Mouse (Mus musculus) CD8-positive naive resting alpha-beta T cell, adult 2 months (primary cell): ENCODE data around the gene B4galt3.
"Not testable (repeated sequence)": the region's sequence is repeated elsewhere in the genome, so short reads cannot be mapped to it uniquely, and the experiment has no call there.

ENCODE experiments used
- DNase-seq, 2 experiments: peaks; one replicate each; pipeline ENCODE4 v3.0.0; 2022; ENCODE audit warnings: low read depth in 2 of 2, low spot score in 2 of 2

B4galt3 gene

GRCm38 (mm10) chr1:171239992-171240744 is 30.0 kb upstream of the B4galt3 start:
- DNase-seq, result no peak

GRCm38 (mm10) chr1:171240911-171241310 is 29.2 kb upstream of the B4galt3 start:
- DNase-seq, result no peak

GRCm38 (mm10) chr1:171241952-171242351 is 28.2 kb upstream of the B4galt3 start:
- DNase-seq, result not testable (repeated sequence)

- no peak for DNase-seq
Measured at GRCm38 (mm10) chr1:171245353-171245752, 24.8 kb upstream of the B4galt3 start.

- DNase-seq, result peak; percentile 95 to 97
Measured at GRCm38 (mm10) chr1:171246709-171247452, 23.2 kb upstream of the B4galt3 start.

GRCm38 (mm10) chr1:171247453-171247841 is 22.7 kb upstream of the B4galt3 start:
- no peak for DNase-seq

GRCm38 (mm10) chr1:171247916-171248315 is 22.2 kb upstream of the B4galt3 start:
- DNase-seq, result no peak

GRCm38 (mm10) chr1:171248386-171249226 is 21.5 kb upstream of the B4galt3 start:
- no peak for DNase-seq

GRCm38 (mm10) chr1:171249913-171250600 is 20.1 kb upstream of the B4galt3 start, which contains the start of gene Adamts4:
Gene Adamts4 (plus strand): TSS chr1:171250421.
- DNase-seq, result no peak

- no peak for DNase-seq
Measured at GRCm38 (mm10) chr1:171250680-171251593, 19.2 kb upstream of the B4galt3 start, which contains the start of gene Ndufs2. Gene Ndufs2 (minus strand): TSS chr1:171251388.

GRCm38 (mm10) chr1:171251594-171252324 is 18.4 kb upstream of the B4galt3 start:
- no peak for DNase-seq

- DNase-seq, result no peak
Measured at GRCm38 (mm10) chr1:171252415-171252814, 17.7 kb upstream of the B4galt3 start.

- no peak for DNase-seq
Measured at GRCm38 (mm10) chr1:171256095-171256818, 13.9 kb upstream of the B4galt3 start.

GRCm38 (mm10) chr1:171256937-171257548 is 13.1 kb upstream of the B4galt3 start:
- peak; percentile 41 to 66 for DNase-seq

GRCm38 (mm10) chr1:171257781-171258180 is 12.3 kb upstream of the B4galt3 start:
- no peak for DNase-seq

- DNase-seq, result no peak
Measured at GRCm38 (mm10) chr1:171258921-171259320, 11.2 kb upstream of the B4galt3 start.

GRCm38 (mm10) chr1:171260316-171260715 is 9.8 kb upstream of the B4galt3 start:
- no peak for DNase-seq

GRCm38 (mm10) chr1:171262594-171263130 is 7.5 kb upstream of the B4galt3 start:
- peak in 1 of 2 experiments; percentile 35 for DNase-seq
